Mouse (Mus musculus): Measurements from ENCODE around the gene Slc22a14.

DNA sequence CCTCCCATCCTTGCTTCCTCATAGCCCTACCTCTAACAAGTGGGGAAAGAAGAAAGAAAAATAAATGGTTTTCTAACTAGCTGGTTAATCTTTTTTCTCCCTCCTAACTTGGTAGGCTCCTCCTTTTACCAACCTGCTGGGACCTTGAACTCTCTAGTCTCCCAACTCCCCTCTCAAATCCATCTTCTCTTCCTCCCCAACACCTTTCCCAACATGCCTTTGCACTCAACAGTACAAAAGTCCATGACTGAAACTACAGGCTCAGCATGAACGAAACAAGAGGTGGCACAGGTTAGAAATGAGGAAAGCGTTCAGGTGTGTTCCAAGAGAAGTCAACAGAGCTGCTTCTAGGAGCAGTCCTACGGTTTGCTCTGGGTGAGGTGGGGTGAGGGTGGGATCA is 126.1 kb downstream of the Slc22a14 start:
- no peak for TF ChIP-seq CTCF (IDR thresholded peaks at IDR 0.05; ENCODE audit: low read depth, low read length)
- TF ChIP-seq POLR2A (IDR thresholded peaks at IDR 0.05; ENCODE audit: borderline replicate concordance, low read depth, low read length) = no peak

Data from bone marrow macrophage, adult 2 months (primary cell).